Mouse (Mus musculus): Measurements from ENCODE around the gene Lysmd3.

DNA sequence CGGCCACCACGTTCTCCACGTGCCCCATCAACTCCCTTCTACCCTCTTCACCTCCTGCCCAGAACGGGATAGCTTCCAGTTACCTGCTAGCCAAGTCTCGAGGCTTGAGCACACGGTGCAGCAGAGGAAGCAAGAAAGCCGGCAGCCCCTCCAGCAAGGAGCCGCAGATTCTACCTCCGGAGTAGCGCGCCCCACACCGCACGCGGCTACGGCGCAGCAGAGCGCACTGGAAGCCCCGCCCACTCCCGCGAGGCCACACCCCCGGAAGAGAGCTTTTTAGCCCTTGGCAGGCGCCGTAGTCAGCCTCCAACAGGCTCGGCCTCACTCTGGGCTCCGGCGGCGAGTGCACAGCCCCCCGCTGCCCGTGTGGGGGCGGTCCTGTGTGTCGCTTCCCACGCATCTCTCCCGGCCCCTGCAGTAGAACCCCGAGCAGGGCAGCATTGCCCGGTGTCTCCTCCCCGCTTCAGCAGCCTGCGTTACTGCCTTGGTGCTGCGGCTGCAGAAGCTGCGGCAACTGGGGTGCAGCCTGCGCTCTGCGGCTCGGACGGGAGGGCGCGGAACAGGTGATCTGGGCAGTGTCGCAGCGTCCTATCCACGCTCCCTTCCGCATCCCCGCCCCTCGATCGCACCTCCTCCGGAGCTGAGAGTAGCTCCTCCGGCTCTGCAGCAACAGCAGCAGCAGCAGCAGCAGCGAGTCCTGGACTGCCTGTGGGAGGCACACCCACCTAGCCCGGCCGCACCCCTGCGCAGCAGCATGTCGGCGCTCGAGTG lies 53.5 kb downstream of the Lysmd3 start, which contains the start of the genes Polr3g and Mblac2:
- peak; percentile 24 for TF ChIP-seq CTCF (IDR thresholded peaks at IDR 0.05; ENCODE audit: low read depth)
- TF ChIP-seq EP300 (optimal IDR thresholded peaks at IDR 0.05): no peak
